Mouse (Mus musculus): ENCODE results near the gene Lnpk.

DNA sequence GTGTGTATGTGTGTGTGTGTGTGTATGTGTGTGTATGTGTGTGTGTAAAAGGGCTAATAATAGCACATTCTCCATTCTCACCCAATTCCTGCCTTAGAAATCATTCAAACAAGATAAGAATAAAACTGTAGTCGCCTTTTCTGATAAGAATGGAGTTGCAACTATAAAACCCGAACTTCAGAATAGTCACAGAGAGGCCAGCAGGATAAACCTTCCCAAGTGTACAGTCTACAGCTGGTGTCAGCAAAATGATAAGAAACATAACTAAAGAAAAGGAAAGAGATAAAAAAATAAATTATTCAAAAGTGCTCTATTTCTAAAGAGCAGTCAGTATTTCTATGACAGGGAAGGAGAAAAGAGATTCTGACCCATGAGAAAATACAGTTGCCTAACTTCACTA is 19.4 kb downstream of the Lnpk start:
- TF ChIP-seq CTCF (IDR thresholded peaks at IDR 0.05; ENCODE audit: low read depth, low read length) (no peak), POLR2A (IDR thresholded peaks at IDR 0.05; ENCODE audit: extremely low read depth, insufficient read depth, low read length) (no peak)
